In the genomic region with DNA sequence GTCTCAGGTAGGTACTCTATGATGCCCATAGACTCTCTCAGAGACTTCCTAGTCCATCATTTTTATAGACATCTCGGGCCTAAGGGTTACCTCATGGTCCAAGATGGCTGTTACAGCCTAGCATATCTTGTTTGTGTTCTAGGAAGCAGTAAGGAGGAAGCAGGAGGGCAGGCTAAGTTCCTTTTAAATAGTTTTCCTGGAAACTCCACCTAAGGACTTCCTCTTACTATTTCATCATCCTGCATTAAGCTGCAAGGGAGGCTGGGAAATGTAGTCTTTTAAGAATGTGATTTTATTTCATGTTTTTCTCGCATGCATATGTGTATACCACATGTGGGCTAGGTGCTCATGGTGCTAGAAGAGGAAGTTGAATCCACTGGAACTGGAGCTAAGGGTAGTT, we compare ENCODE assay signal across 11 mouse cellular contexts. TPM values are rescaled to one million over a fixed set of nuclear protein-coding genes. Genes with fewer than 3 reads are reported as not detected.
DNase-seq lines count a peak whose midpoint lies in the region; ATAC-seq and TF ChIP-seq lines count a peak whose summit lies in the region.
"Had no signal": no experiment of that assay in that cellular context is flagged by ENCODE, and none has a peak within 500 bp of the region (broad histone marks: within the 10 kb centered on the region; RNA-seq: fewer than 3 reads in every experiment).

No protein-coding gene starts in this region.

- H3K4me2 ChIP-seq in lung, embryonic 14.5 days: no peak overlapping the region
- no peak overlapping the region for H3K4me2 ChIP-seq in myocyte (ENCODE audit: low read depth)
- H3K4me2 ChIP-seq: embryonic facial prominence, embryonic 12.5 days; neural tube, embryonic 12.5 days had no signal

- DNase-seq in lung, embryonic 14.5 days: peak; percentile 41
- no peak for DNase-seq in lung, adult 18-20 months
- DNase-seq in MEL (ENCODE audit: low read depth, low spot score): peak; percentile 94
- no peak for DNase-seq in adrenal gland, adult 2 months
- DNase-seq in limb, embryonic 10.5 days (ENCODE audit: low spot score): no peak
- no peak for DNase-seq in spleen, postnatal 4 days (ENCODE audit: low spot score in 2 of 2)
- DNase-seq: kidney, postnatal 10 days had no signal

- ATAC-seq in lung, embryonic 14.5 days (ENCODE audit: insufficient read depth): peak; percentile 23; the same call in 1 of the 2 replicates
- peak; percentile 58 to 88 for ATAC-seq in hematopoietic stem cell, adult 5-6 weeks (replicated peaks in 1 of 2; ENCODE audit: insufficient read depth in 1 of 2, low FRiP score in 2 of 2, low TSS enrichment in 1 of 2, low read depth in 1 of 2, poor library complexity in 2 of 2, severe bottlenecking in 2 of 2)

- TF ChIP-seq CTCF in lung, embryonic 14.5 days (IDR thresholded peaks at IDR 0.05; ENCODE audit: low read depth): no peak
- no peak for TF ChIP-seq CTCF in MEL (IDR thresholded peaks at IDR 0.05 in 2 of 3, conservative IDR thresholded peaks at IDR 0.05 in 1 of 3; ENCODE audit: control insufficient read depth in 1 of 3, insufficient read depth in 1 of 3, low read depth in 2 of 3, low read length in 3 of 3, poor library complexity in 1 of 3, severe bottlenecking in 1 of 3)

- H3K4me1 ChIP-seq in lung, embryonic 14.5 days (ENCODE audit: insufficient read depth): no peaks in the 10 kb centered on the region
- peaks cover 11 to 13% of the 10 kb centered on the region in 2 experiments for H3K4me1 ChIP-seq in MEL (ENCODE audit: control insufficient read depth in 1 of 2, insufficient read depth in 2 of 2, low read length in 2 of 2)
- no peaks in the 10 kb centered on the region for H3K4me1 ChIP-seq in limb, embryonic 10.5 days
- H3K4me1 ChIP-seq: embryonic facial prominence, embryonic 12.5 days; neural tube, embryonic 12.5 days had no signal

- H3K4me3 ChIP-seq in lung, embryonic 14.5 days (ENCODE audit: low read depth, low read length): no peak overlapping the region
- H3K4me3 ChIP-seq in MEL (ENCODE audit: control insufficient read depth in 1 of 2, insufficient read depth in 1 of 2, low read depth in 2 of 2, low read length in 2 of 2): no peak overlapping the region
- H3K4me3 ChIP-seq in myocyte: no peak overlapping the region
- H3K4me3 ChIP-seq in limb, embryonic 10.5 days: no peak overlapping the region
- H3K4me3 ChIP-seq: embryonic facial prominence, embryonic 12.5 days; neural tube, embryonic 12.5 days had no signal

- no peak overlapping the region for H3K9ac ChIP-seq in lung, embryonic 14.5 days
- H3K9ac ChIP-seq in MEL (ENCODE audit: control insufficient read depth, low read depth, low read length, poor library complexity, severe bottlenecking): no peak overlapping the region; the same call in 1 of the 2 replicates
- H3K9ac ChIP-seq: embryonic facial prominence, embryonic 12.5 days; neural tube, embryonic 12.5 days had no signal

- TF ChIP-seq RAD21 in MEL (IDR thresholded peaks at IDR 0.05; ENCODE audit: low read depth, low read length): no peak

- TF ChIP-seq EP300 in MEL (IDR thresholded peaks at IDR 0.05; ENCODE audit: low read depth in 1 of 2, low read length in 2 of 2): peak; percentile 21 to 50; a peak in 2 of 4 replicates

- H3K27me3 ChIP-seq in lung, embryonic 14.5 days (ENCODE audit: insufficient read depth, low read length): no peaks in the 10 kb centered on the region
- H3K27me3 ChIP-seq in MEL (ENCODE audit: control insufficient read depth in 1 of 2, insufficient read depth in 2 of 2, low read length in 2 of 2) (no peaks in the 10 kb centered on the region), myocyte (ENCODE audit: control insufficient read depth, insufficient read depth, insufficient read length) (no peaks in the 10 kb centered on the region)
- no peaks in the 10 kb centered on the region for H3K27me3 ChIP-seq in limb, embryonic 10.5 days (ENCODE audit: low read depth, poor library complexity, severe bottlenecking)
- H3K27me3 ChIP-seq: embryonic facial prominence, embryonic 12.5 days; neural tube, embryonic 12.5 days had no signal

- H3K36me3 ChIP-seq in lung, embryonic 14.5 days (ENCODE audit: insufficient read depth): no peaks in the 10 kb centered on the region
- H3K36me3 ChIP-seq in MEL (ENCODE audit: control insufficient read depth in 1 of 2, insufficient read depth in 2 of 2, low read length in 2 of 2): peaks cover 0 to 16% of the 10 kb centered on the region in 2 experiments; a peak in 2 of 4 replicates
- no peaks in the 10 kb centered on the region for H3K36me3 ChIP-seq in myocyte (ENCODE audit: control insufficient read depth, insufficient read depth)
- no peaks in the 10 kb centered on the region for H3K36me3 ChIP-seq in limb, embryonic 10.5 days
- H3K36me3 ChIP-seq: embryonic facial prominence, embryonic 12.5 days; neural tube, embryonic 12.5 days had no signal

- H3ac ChIP-seq in myocyte (ENCODE audit: control insufficient read depth, insufficient read length): no peak overlapping the region

- no peaks in the 10 kb centered on the region for H3K9me3 ChIP-seq in lung, embryonic 14.5 days (ENCODE audit: low read depth, low read length)
- no peaks in the 10 kb centered on the region for H3K9me3 ChIP-seq in MEL (replicated peaks; ENCODE audit: insufficient read depth, low read length)
- H3K9me3 ChIP-seq in limb, embryonic 10.5 days (replicated peaks): no peaks in the 10 kb centered on the region
- H3K9me3 ChIP-seq: embryonic facial prominence, embryonic 12.5 days; neural tube, embryonic 12.5 days had no signal

- 65% methylated on average over 2 of the region's 2 CpGs for WGBS in lung, embryonic 14.5 days
- WGBS in limb, embryonic 10.5 days: 84% methylated on average over 2 of the region's 2 CpGs

- TF ChIP-seq POLR2A in MEL (IDR thresholded peaks at IDR 0.05; ENCODE audit: control insufficient read depth in 1 of 2, insufficient read depth in 1 of 2, low read depth in 1 of 2, low read length in 2 of 2, poor library complexity in 1 of 2) (peak in 1 of 2 experiments; percentile 62; a peak in 1 of 4 replicates), myocyte (IDR thresholded peaks at IDR 0.05; ENCODE audit: insufficient read length, low read depth) (no peak)

- H3K79me2 ChIP-seq in MEL (ENCODE audit: control insufficient read depth, insufficient read depth, low read length, poor library complexity) (no peaks in the 10 kb centered on the region), myocyte (ENCODE audit: control insufficient read depth, insufficient read depth) (no peaks in the 10 kb centered on the region)

- no peak overlapping the region for H3K27ac ChIP-seq in lung, embryonic 14.5 days (ENCODE audit: low read depth)
- peak overlapping the region; percentile 68 for H3K27ac ChIP-seq in MEL (ENCODE audit: control insufficient read depth, low read depth, low read length)
- H3K27ac ChIP-seq in limb, embryonic 10.5 days: no peak overlapping the region
- H3K27ac ChIP-seq: embryonic facial prominence, embryonic 12.5 days; neural tube, embryonic 12.5 days had no signal

TF ChIP-seq in MEL, 35 proteins besides CTCF, POLR2A, EP300 and RAD21 (continues in another document):
- TF ChIP-seq MYC (IDR thresholded peaks at IDR 0.05; ENCODE audit: low read depth, low read length) (peak; percentile 98), ETS1 (IDR thresholded peaks at IDR 0.05; ENCODE audit: low read depth, low read length) (peak; percentile 81), ELF1 (IDR thresholded peaks at IDR 0.05; ENCODE audit: low read depth, low read length) (peak; percentile 91), KAT2A (conservative IDR thresholded peaks at IDR 0.05; ENCODE audit: low read depth, low read length) (peak; percentile 82), MAX (IDR thresholded peaks at IDR 0.05; ENCODE audit: low read length) (peak; percentile 90), NELFE (IDR thresholded peaks at IDR 0.05; ENCODE audit: low read depth, low read length) (peak; percentile 54), MXI1 (IDR thresholded peaks at IDR 0.05; ENCODE audit: low read depth, low read length) (peak; percentile 91), SIN3A (IDR thresholded peaks at IDR 0.05; ENCODE audit: low read length) (peak; percentile 92), ZC3H11A (IDR thresholded peaks at IDR 0.05; ENCODE audit: low read depth, low read length) (no peak)

TF ChIP-seq in myocyte, 11 proteins besides CTCF, POLR2A, EP300 and RAD21:
- TF ChIP-seq CEBPB (IDR thresholded peaks at IDR 0.05; ENCODE audit: insufficient read depth, poor library complexity, severe bottlenecking) (peak; percentile 73; the same call in 1 of the 2 replicates), MYOD1 (IDR thresholded peaks at IDR 0.05; ENCODE audit: control insufficient read depth in 1 of 3, insufficient read length in 2 of 3, low read depth in 2 of 3) (no peak)

RNA-seq across cellular contexts. Expression of gene 1810013L24Rik, which starts 6.2 kb away (rescaled TPM):
- 15.1 and 15.3 TPM in 2 replicates for polyA plus RNA-seq in lung, embryonic 14.5 days (2014; fragmentation: Nextera tagmentation; extraction: Ambion mirVana)
- total RNA-seq in MEL (2012; rRNA removed): 25.3 and 27.6 TPM in 2 replicates
- polyA plus RNA-seq in MEL (2012; ENCODE audit: insufficient read depth in 1 of 2, insufficient read length in 2 of 2, low read depth in 1 of 2, low replicate concordance in 2 of 2, missing spikeins in 1 of 2) (100 to 1,000 TPM in 1 of 2 experiments, 10 to 100 TPM in 1; 29.9 to 154 TPM), myocyte (2012; fragmentation: generic; extraction: Trizol) (27.5 TPM)
- 72.4 and 84.2 TPM in 2 replicates for total RNA-seq in hematopoietic stem cell, adult 5-6 weeks (2017)
- total RNA-seq in adrenal gland, adult 2 months (2021): 10 to 100 TPM; 75.7 to 77.0 TPM
- polyA plus RNA-seq in adrenal gland, adult 2 months (2012; rRNA removed): 12.8 and 14.9 TPM in 2 replicates
- 17.2 and 20.5 TPM in 2 replicates for polyA plus RNA-seq in limb, embryonic 10.5 days (2016; fragmentation: Nextera tagmentation; extraction: Ambion mirVana)

RNA-seq across cellular contexts. Expression of gene Usp7, which starts 31.6 kb away (rescaled TPM):
- 43.5 and 49.8 TPM in 2 replicates for polyA plus RNA-seq in lung, embryonic 14.5 days (2014; fragmentation: Nextera tagmentation; extraction: Ambion mirVana)
- 101 and 105 TPM in 2 replicates for total RNA-seq in MEL (2012; rRNA removed)
- polyA plus RNA-seq in MEL (2012; ENCODE audit: insufficient read depth in 1 of 2, insufficient read length in 2 of 2, low read depth in 1 of 2, low replicate concordance in 2 of 2, missing spikeins in 1 of 2) (100 to 1,000 TPM in 1 of 2 experiments, 10 to 100 TPM in 1; 94.2 to 425 TPM), myocyte (2012; fragmentation: generic; extraction: Trizol) (24.0 TPM)
- total RNA-seq in hematopoietic stem cell, adult 5-6 weeks (2017): 214 and 221 TPM in 2 replicates
- total RNA-seq in adrenal gland, adult 2 months (2021): 100 to 1,000 TPM in 1 of 2 experiments, 10 to 100 TPM in 1; 83.9 to 128 TPM
- 6.8 and 9.6 TPM in 2 replicates for polyA plus RNA-seq in adrenal gland, adult 2 months (2012; rRNA removed)
- 28.9 and 32.8 TPM in 2 replicates for polyA plus RNA-seq in limb, embryonic 10.5 days (2016; fragmentation: Nextera tagmentation; extraction: Ambion mirVana)

Comparison
In these comparisons a context has a peak if more than half of its experiments do, and no peak if none do; other contexts are left out.
1. DNase-seq: peak in lung, embryonic 14.5 days (single experiment) and MEL (single experiment); none in lung, adult 18-20 months (0 of 2), adrenal gland, adult 2 months (single experiment), limb, embryonic 10.5 days (single experiment) and spleen, postnatal 4 days (0 of 2).